Mouse (Mus musculus) left cerebral cortex, adult 8-10 months (tissue): ENCODE measurements around the gene Cby3. TPM values are rescaled to one million over a fixed set of nuclear protein-coding genes. Genes with fewer than 3 reads are reported as not detected.

ENCODE experiments used
- DNase-seq, 2 experiments: peaks; one replicate each; pipeline ENCODE4 v3.0.0; 2022; ENCODE audit warnings: low spot score in 2 of 2
- microRNA-seq, 2 experiments: library from miRNA; unstranded; fragments of <30 nt; microRNA quantifications; one replicate each; pipeline ENCODE4 v1.2.0; 2022
- total RNA-seq, 4 experiments: library from RNA; stranded (reverse); gene quantifications; 2 replicates each; pipeline ENCODE4 v1.2.4; 2022

The Cby3 gene
- total RNA-seq, 4 experiments from 2014 or later, result not detected

GRCm38 (mm10) chr11:50388217-50388929, 34.1 kb downstream of the Cby3 start:
- DNase-seq, result no peak

GRCm38 (mm10) chr11:50389011-50389410, 34.7 kb downstream of the Cby3 start:
- no peak for DNase-seq

GRCm38 (mm10) chr11:50389616-50390015, 35.4 kb downstream of the Cby3 start:
- no peak for DNase-seq

DNA sequence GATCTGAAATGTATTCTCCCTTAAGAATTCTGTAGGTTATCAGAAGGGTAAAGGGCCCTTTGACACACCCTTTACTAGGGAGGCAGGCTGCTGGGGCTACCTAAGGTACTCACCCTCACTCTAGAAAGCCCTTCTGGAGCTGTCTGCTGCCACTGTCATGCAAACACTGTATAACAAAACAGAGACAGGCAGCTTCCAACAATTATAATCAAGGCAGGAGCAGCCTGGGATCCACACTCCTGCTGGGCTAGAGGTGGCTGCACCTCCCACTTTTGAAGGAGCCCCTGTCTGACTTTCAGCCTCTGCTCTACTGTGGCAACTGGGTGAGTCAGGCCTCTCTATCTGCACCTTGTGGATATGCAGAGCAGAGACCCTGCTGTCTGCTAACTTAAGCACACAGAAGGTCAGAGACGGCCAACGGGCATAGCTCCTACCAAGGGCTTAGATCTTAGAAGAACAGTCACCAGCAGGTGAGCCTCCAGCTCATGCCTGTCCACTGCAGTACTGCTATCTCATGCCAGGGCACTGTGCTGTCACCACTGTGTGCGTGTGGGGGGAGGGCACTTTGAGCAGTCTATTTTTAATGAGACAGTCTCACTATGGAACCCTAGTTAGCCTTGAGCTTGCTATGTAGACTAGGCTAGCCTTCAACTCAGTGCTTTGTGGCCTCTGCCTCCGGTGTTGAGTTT, 37.2 kb downstream of the Cby3 start:
- no peak for DNase-seq

DNA sequence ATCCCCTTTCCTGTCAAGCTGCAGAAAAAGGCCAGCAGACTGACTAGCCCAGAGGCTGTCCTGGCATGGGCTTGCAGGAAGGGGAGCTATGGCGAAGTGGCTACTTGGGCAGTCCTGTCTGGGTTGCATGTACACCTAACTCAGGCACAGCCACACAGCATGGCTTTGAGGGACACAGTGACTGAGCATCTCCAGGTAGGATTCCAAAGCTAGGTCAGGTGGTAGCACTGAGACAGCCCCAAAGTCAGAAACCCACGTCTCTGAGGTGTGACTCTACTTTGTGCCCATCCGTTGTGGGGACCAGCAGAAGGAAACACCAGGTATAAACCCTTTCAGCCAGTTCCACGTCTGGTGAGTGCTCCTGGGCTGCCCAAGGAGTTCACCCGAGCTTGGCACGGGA, 39.0 kb downstream of the Cby3 start:
- no peak for DNase-seq

DNA sequence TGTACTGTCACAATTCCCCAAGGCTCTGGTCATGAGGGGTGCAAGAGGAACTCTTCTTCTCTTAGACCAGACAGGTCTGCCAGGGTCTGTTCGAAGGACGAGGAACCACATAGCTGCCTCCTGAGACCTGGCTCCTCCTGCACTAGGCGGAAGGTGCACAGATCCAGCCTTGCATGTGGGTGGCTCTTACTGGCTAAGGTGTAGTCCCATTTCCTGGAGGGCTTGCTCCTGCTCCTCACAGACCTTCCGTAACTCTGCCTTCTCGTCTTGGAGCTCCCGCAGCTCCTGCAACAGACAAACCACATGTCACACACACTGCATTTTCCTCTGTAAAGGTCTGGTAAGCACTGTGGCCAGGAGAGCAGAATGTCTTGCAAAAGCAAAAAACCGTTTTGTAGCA, 40.5 kb downstream of the Cby3 start:
- no peak for DNase-seq

DNA sequence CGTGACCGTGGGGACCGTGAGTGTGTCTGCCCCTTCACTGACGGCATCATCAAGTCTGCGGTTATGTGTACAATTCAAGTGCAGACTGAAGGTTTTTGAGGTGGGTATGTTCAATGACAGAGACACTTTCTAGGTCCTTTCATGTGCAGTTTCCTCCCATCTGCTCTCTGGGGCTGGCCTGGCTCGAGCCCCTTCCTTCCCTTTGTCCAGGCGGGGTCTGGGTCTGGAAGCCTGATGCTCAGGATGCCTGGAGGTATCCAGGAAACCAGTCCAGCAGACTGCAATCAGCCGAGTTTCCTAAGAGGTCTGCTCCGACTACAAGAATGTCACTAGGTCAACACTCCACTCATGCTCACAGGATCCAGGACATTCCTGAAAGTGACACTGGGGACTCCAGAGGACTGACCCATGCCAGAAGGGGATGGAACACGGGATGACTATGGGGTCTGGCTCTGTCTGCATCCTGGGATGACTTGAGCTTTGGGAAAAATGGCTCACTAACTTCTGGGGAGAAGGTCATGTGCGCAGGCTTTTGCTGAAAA, 42.6 kb downstream of the Cby3 start:
- no peak for DNase-seq

- DNase-seq, result no peak
Measured at GRCm38 (mm10) chr11:50397316-50397715, 43.1 kb downstream of the Cby3 start.

DNA sequence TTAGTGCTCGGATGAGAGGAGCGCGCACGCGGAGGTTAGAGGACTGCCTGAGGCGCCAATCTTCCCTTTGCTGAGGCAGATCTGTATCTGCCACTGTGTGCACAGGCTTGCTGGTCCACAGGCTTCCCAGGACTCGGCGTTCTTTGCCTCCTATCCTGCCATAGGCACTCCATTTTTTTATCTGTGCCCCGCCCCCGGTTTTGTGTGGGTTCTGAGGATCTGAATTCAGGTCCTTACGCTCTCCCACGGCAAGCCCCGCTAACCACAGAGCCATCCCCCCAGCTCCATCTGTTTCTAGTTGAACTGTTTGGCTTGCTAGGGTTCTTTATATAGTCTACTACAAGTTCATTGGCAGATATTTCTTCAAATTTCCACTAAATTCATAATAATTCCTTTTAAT, 44.5 kb downstream of the Cby3 start:
- no peak for DNase-seq

DNA sequence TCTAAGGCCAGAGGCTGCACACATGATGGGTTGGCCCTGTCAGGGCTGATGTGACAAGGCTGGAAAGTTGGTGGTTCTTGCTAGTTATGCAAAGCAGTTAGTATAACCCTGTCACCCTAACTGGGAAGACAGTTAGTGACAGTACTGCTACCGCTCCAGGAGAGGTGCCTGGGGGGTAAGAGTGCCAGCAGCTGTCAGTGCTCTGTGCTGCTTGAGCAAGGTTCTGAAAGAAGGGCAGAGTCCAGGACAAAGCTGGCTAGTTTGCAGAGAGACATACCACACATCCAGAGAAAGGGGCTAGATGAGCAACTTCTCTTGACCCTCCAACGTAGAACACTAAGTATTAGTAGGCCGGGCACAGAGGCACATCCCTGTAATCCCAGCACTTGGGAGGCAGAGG, 48.2 kb downstream of the Cby3 start:
- no peak for DNase-seq

- no peak for DNase-seq
Measured at GRCm38 (mm10) chr11:50403367-50404014, 49.2 kb downstream of the Cby3 start.

DNA sequence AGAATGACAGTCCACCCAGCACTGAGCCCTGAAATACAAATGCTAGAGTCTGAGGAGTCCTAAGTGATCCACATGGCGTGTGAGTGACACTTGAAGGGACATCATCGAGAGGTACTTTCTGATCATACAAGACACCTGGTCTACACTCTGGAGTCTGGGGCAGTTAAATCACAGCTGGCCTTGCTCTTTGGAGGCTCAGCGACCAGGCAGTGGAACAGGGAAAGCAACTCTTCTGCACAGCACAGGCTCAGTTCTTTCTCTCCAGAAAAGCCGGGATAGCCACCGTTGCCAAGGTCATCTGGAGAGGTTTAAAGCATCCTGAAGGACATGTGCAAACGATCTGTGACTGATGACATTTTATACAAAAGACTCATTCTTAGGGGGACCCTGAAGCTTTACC, 53.0 kb downstream of the Cby3 start:
- DNase-seq, result no peak

Small RNA genes lying within 50 kb of the gene (microRNA-seq; reads per million reads assigned to microRNA genes)
- gene Mir804, result 0 reads per million in 2 experiments

Other genes with a start within 250 kb of the Cby3 start
- gene Tbc1d9b, start 223.1 kb upstream of the Cby3 start, total RNA-seq, result 100 to 1,000 TPM; 125 to 140 (median 133) TPM
- 10 to 100 TPM; 14.4 to 19.1 (median 15.7) TPM for gene Mrnip, start 180.0 kb upstream of the Cby3 start, total RNA-seq
- 100 to 1,000 TPM; 498 to 523 (median 522) TPM for gene Sqstm1, start 143.6 kb upstream of the Cby3 start, total RNA-seq
- 10 to 100 TPM; 61.3 to 68.0 (median 65.8) TPM for gene Mgat4b, start 143.6 kb upstream of the Cby3 start, total RNA-seq
- gene Ltc4s, start 115.8 kb upstream of the Cby3 start, total RNA-seq, result 10 to 100 TPM in 1 of 4 experiments, 1 to 10 TPM in 3; 8.0 to 15.8 (median 8.8) TPM
- gene Maml1, start 62.2 kb upstream of the Cby3 start, total RNA-seq, result 10 to 100 TPM in 3 of 4 experiments, 1 to 10 TPM in 1; 9.9 to 11.1 (median 10.6) TPM
- 100 to 1,000 TPM; 371 to 437 (median 413) TPM for gene Canx, start 28.8 kb upstream of the Cby3 start, total RNA-seq
- 100 to 1,000 TPM; 180 to 274 (median 221) TPM for gene Hnrnph1, start 22.5 kb downstream of the Cby3 start, total RNA-seq
- 10 to 100 TPM; 28.2 to 31.5 (median 29.8) TPM for gene Rufy1, start 76.7 kb downstream of the Cby3 start, total RNA-seq
- gene Adamts2, start 247.6 kb downstream of the Cby3 start, total RNA-seq, result 1 to 10 TPM; 5.7 to 9.0 (median 8.2) TPM